Mouse (Mus musculus) heart, adult 8-10 months (tissue): ENCODE data around the gene Podnl1. TPM values are rescaled to one million over a fixed set of nuclear protein-coding genes. Genes with fewer than 3 reads are reported as not detected.
A peak's percentile ranks its signal among the peaks of the same experiment; 100 is the strongest.

ENCODE experiments used
- microRNA-seq: library from miRNA; unstranded; fragments of <30 nt; microRNA quantifications from one replicate; pipeline ENCODE4 v1.2.0, GENCODE M21; 2022
- total RNA-seq, 4 experiments: library from RNA; stranded (reverse); gene quantifications; 2 replicates each; pipeline ENCODE4 v1.2.4; 2022

Podnl1 gene
- total RNA-seq, 4 experiments from 2014 or later = 0.11 TPM; not detected in 2

Small RNA genes within 50 kb of the gene (microRNA-seq; reads per million reads assigned to microRNA genes)
- gene Gm25110 = not detected
- gene Mir181c = 543 reads per million, percentile 77 among the genes with 10 or more reads in this experiment
- gene Mir181d = 651 reads per million, percentile 77 among the genes with 10 or more reads in this experiment
- gene Mir709 = not detected

Other genes starting within 250 kb of the Podnl1 start
- 10 to 100 TPM; 10.8 to 17.6 (median 14.2) TPM for gene Adgrl1, start 225.9 kb upstream of the Podnl1 start, total RNA-seq
- gene Gm10644, start 170.8 kb upstream of the Podnl1 start, total RNA-seq = 1 to 10 TPM; 1.3 to 2.5 (median 1.9) TPM
- gene Asf1b, start 170.5 kb upstream of the Podnl1 start, total RNA-seq = 1 to 10 TPM in 3 of 4 experiments, under 1 TPM in 1; 0.81 to 2.4 (median 1.7) TPM
- 100 to 1,000 TPM; 314 to 382 (median 360) TPM for gene Prkaca, start 153.0 kb upstream of the Podnl1 start, total RNA-seq
- gene Samd1, start 128.3 kb upstream of the Podnl1 start, total RNA-seq = 10 to 100 TPM; 26.4 to 28.5 (median 27.2) TPM
- gene 1700067K01Rik, start 124.5 kb upstream of the Podnl1 start, total RNA-seq = under 1 TPM in 3 of 4 experiments, not detected in 1; 0.25 to 0.50 (median 0.33) TPM
- 1 to 10 TPM; 1.6 to 4.0 (median 3.2) TPM for gene 2210011C24Rik, start 113.8 kb upstream of the Podnl1 start, total RNA-seq
- under 1 TPM; 0.11 to 0.41 (median 0.23) TPM for gene Palm3, start 104.5 kb upstream of the Podnl1 start, total RNA-seq
- gene Il27ra, start 83.4 kb upstream of the Podnl1 start, total RNA-seq = 1 to 10 TPM; 2.7 to 4.5 (median 3.1) TPM
- not detected for gene Rln3, start 81.0 kb upstream of the Podnl1 start, total RNA-seq
- gene Gm10643, start 60.9 kb upstream of the Podnl1 start, total RNA-seq = 1 to 10 TPM; 4.6 to 7.5 (median 5.4) TPM
- 10 to 100 TPM in 1 of 4 experiments, 1 to 10 TPM in 3; 6.7 to 10.0 (median 9.2) TPM for gene Rfx1, start 59.2 kb upstream of the Podnl1 start, total RNA-seq
- 1 to 10 TPM; 6.3 to 8.2 (median 8.0) TPM for gene Dcaf15, start 21.2 kb upstream of the Podnl1 start, total RNA-seq
- 10 to 100 TPM; 10.9 to 14.6 (median 12.3) TPM for gene Cc2d1a, start 21.9 kb downstream of the Podnl1 start, total RNA-seq
- 1 to 10 TPM in 1 of 4 experiments, under 1 TPM in 3; 0.17 to 1.2 (median 0.31) TPM for gene 4930432K21Rik, start 22.0 kb downstream of the Podnl1 start, total RNA-seq
- gene Nanos3, start 59.2 kb downstream of the Podnl1 start, total RNA-seq = 1 to 10 TPM in 3 of 4 experiments, under 1 TPM in 1; 0.98 to 1.7 (median 1.5) TPM
- gene Zswim4, start 111.1 kb downstream of the Podnl1 start, total RNA-seq = 1 to 10 TPM; 6.6 to 8.0 (median 7.2) TPM
- gene D8Ertd738e, start 123.7 kb downstream of the Podnl1 start, total RNA-seq = 100 to 1,000 TPM; 165 to 232 (median 189) TPM
- 10 to 100 TPM; 10.5 to 15.0 (median 12.5) TPM for gene Mri1, start 131.3 kb downstream of the Podnl1 start, total RNA-seq
- 10 to 100 TPM in 2 of 4 experiments, 1 to 10 TPM in 2; 7.5 to 12.3 (median 9.8) TPM for gene Ccdc130, start 144.4 kb downstream of the Podnl1 start, total RNA-seq